Mouse (Mus musculus): ENCODE results near the gene Acvr1b. TPM values are rescaled to one million over a fixed set of nuclear protein-coding genes. Genes with fewer than 3 reads are reported as not detected.

The Acvr1b gene
- total and polyA plus RNA-seq, 3 experiments, result under 0.01 TPM; not detected in 2

GRCm38 (mm10) chr15:101176284-101176680 lies 2.4 kb downstream of the Acvr1b start:
- no peaks in the 10 kb centered on the region for H3K4me1 ChIP-seq (ENCODE audit: insufficient read depth, low read depth, low read length)
- H3K27me3 ChIP-seq (ENCODE audit: insufficient read depth, low read length), result no peaks in the 10 kb centered on the region
- no peak overlapping the region for H3K4me3 ChIP-seq (ENCODE audit: low read depth, low read length)
- no peak for TF ChIP-seq TAL1 (conservative IDR thresholded peaks at IDR 0.05; ENCODE audit: low read depth, low read length)
- no peak for TF ChIP-seq CTCF (IDR thresholded peaks at IDR 0.05; ENCODE audit: low read depth, low read length)
- TF ChIP-seq GATA1 (IDR thresholded peaks at IDR 0.05; ENCODE audit: borderline replicate concordance, low read length), result no peak
- TF ChIP-seq GATA2 (IDR thresholded peaks at IDR 0.05; ENCODE audit: borderline replicate concordance, low read depth, low read length), result no peak
- TF ChIP-seq POLR2AphosphoS5 (IDR thresholded peaks at IDR 0.05; ENCODE audit: insufficient replicate concordance, low read depth, low read length), result no peak
- ATAC-seq (ENCODE audit: extremely low read depth, insufficient number of reproducible peaks, low FRiP score, poor library complexity, severe bottlenecking) (no peak), DNase-seq (ENCODE audit: low spot score) (no peak)
- peaks cover 66% of the 10 kb centered on the region for H3K9me3 ChIP-seq (replicated peaks)
- no peaks in the 10 kb centered on the region for H3K36me3 ChIP-seq (replicated peaks)

DNA sequence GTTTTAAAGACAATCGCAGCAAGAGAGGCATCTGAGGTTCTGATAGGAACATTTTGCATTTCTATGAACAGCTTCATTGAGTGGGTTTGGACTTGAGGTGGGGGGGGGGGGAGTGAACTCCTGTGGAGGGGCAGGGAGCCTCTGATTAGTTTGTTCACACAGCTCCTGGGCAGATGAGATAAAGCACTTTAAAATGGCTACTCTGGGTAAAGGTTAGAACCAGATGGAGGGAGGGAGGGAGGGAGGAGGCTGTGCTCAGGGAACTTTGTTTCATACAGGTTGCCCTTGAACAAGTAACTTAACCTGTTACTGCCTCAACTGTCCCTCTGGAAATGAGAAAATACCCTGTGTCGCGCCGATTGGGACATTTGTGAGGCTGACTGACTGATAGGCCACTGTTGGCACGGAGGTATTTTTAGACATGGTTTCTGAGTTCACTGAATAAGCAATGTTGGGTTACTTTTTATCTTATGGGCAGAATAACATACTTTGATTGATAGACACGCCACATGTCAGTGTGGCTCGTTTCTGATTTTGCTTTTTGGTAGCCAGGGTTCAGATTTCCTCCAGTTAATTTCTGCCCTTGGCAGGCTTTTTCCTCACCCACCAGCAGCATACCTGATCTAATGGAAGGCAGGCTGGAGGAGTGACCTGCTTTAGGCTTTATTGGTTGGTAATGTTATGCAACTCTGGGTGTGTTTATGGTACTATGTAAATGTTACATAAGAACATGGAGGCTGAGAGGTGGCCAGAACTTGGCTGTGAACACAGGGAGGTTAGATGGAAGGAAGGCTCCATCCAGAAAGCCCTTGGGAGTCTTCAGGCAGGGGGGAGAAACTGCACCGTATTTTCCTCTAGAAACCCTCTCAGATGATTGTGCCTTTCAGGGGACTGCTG lies 3.2 kb downstream of the Acvr1b start:
- H3K36me3 ChIP-seq (replicated peaks), result no peaks in the 10 kb centered on the region
- H3K4me3 ChIP-seq (ENCODE audit: low read depth, low read length), result no peak overlapping the region
- DNase-seq (ENCODE audit: low spot score) (no peak), ATAC-seq (ENCODE audit: extremely low read depth, insufficient number of reproducible peaks, low FRiP score, poor library complexity, severe bottlenecking) (no peak)
- H3K27me3 ChIP-seq (ENCODE audit: insufficient read depth, low read length), result no peaks in the 10 kb centered on the region
- peaks cover 63% of the 10 kb centered on the region for H3K9me3 ChIP-seq (replicated peaks)
- TF ChIP-seq CTCF (IDR thresholded peaks at IDR 0.05; ENCODE audit: low read depth, low read length), result no peak
- no peak for TF ChIP-seq TAL1 (conservative IDR thresholded peaks at IDR 0.05; ENCODE audit: low read depth, low read length)
- no peak for TF ChIP-seq POLR2AphosphoS5 (IDR thresholded peaks at IDR 0.05; ENCODE audit: insufficient replicate concordance, low read depth, low read length)
- no peak for TF ChIP-seq GATA1 (IDR thresholded peaks at IDR 0.05; ENCODE audit: borderline replicate concordance, low read length)
- no peak for TF ChIP-seq GATA2 (IDR thresholded peaks at IDR 0.05; ENCODE audit: borderline replicate concordance, low read depth, low read length)
- H3K4me1 ChIP-seq (ENCODE audit: insufficient read depth, low read depth, low read length), result no peaks in the 10 kb centered on the region

DNA sequence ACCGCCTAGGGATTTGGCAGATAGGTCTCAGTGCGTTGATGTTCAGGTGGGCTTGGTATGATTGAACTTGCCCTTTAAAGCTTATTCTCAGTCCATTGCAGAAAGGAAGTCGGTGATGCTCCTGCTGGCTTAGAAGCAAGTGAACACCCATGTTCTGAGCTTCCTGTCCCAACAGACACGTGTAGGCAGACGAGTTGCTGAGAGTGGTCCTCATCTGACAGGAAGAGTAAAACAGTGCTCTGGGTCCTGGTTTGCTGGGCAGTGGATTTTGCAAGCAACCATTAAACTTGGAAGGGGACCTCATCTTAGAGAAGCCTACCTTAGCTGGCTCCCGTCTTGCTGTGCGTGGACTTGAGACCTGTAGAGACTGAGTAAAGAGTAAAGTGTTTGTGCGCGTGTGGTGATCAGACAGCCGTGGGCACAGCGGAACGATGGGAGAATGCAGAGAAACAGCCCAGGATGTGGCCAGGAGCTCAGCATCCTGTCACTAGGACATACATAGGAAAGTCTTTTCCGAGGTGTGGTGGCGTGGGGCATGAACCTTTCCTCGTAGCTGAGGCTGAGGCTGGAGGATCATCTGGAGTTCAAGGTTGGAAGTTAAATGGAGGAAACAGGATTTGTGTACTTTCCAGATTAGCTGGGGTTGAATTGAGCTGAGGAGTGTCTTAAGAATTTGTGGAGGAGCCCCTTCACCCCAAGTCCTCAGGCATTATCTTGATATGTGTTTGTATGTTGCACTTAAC lies 6.7 kb downstream of the Acvr1b start:
- DNase-seq (ENCODE audit: low spot score) (no peak), ATAC-seq (ENCODE audit: extremely low read depth, insufficient number of reproducible peaks, low FRiP score, poor library complexity, severe bottlenecking) (no peak)
- H3K27me3 ChIP-seq (ENCODE audit: insufficient read depth, low read length), result no peaks in the 10 kb centered on the region
- H3K36me3 ChIP-seq (replicated peaks), result no peaks in the 10 kb centered on the region
- H3K9me3 ChIP-seq (replicated peaks), result peaks cover 58% of the 10 kb centered on the region
- H3K4me3 ChIP-seq (ENCODE audit: low read depth, low read length), result no peak overlapping the region
- H3K4me1 ChIP-seq (ENCODE audit: insufficient read depth, low read depth, low read length), result no peaks in the 10 kb centered on the region
- no peak for TF ChIP-seq GATA1 (IDR thresholded peaks at IDR 0.05; ENCODE audit: borderline replicate concordance, low read length)
- no peak for TF ChIP-seq TAL1 (conservative IDR thresholded peaks at IDR 0.05; ENCODE audit: low read depth, low read length)
- no peak for TF ChIP-seq GATA2 (IDR thresholded peaks at IDR 0.05; ENCODE audit: borderline replicate concordance, low read depth, low read length)
- no peak for TF ChIP-seq POLR2AphosphoS5 (IDR thresholded peaks at IDR 0.05; ENCODE audit: insufficient replicate concordance, low read depth, low read length)
- TF ChIP-seq CTCF (IDR thresholded peaks at IDR 0.05; ENCODE audit: low read depth, low read length), result no peak

DNA sequence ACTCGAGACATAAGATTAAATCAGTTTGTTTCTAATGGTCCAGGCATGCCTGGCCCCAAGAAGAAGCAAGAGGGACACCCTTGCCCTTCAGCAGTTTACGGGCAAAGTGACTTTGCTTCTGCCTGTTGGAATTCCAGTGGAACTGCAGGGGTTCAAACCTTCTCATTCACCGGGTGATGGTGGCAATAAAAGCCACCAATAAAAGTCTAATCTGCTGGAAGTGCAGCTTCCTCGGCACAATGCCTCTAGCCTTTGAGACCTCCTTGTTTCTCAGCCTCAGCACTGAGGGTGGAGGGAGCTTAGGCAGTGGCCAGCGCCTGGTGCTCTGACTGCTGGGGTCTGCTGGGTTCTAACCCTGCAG lies 7.2 kb downstream of the Acvr1b start:
- ATAC-seq (ENCODE audit: extremely low read depth, insufficient number of reproducible peaks, low FRiP score, poor library complexity, severe bottlenecking), result no peak
- H3K4me3 ChIP-seq (ENCODE audit: low read depth, low read length), result no peak overlapping the region
- TF ChIP-seq CTCF (IDR thresholded peaks at IDR 0.05; ENCODE audit: low read depth, low read length) (no peak), POLR2AphosphoS5 (IDR thresholded peaks at IDR 0.05; ENCODE audit: insufficient replicate concordance, low read depth, low read length) (no peak), GATA1 (IDR thresholded peaks at IDR 0.05; ENCODE audit: borderline replicate concordance, low read length) (no peak), GATA2 (IDR thresholded peaks at IDR 0.05; ENCODE audit: borderline replicate concordance, low read depth, low read length) (no peak), TAL1 (conservative IDR thresholded peaks at IDR 0.05; ENCODE audit: low read depth, low read length) (no peak)
- H3K4me1 ChIP-seq (ENCODE audit: insufficient read depth, low read depth, low read length), result no peaks in the 10 kb centered on the region
- no peak for DNase-seq (ENCODE audit: low spot score)
- peaks cover 58% of the 10 kb centered on the region for H3K9me3 ChIP-seq (replicated peaks)
- H3K27me3 ChIP-seq (ENCODE audit: insufficient read depth, low read length), result no peaks in the 10 kb centered on the region
- no peaks in the 10 kb centered on the region for H3K36me3 ChIP-seq (replicated peaks)

- no peak for TF ChIP-seq GATA2 (IDR thresholded peaks at IDR 0.05; ENCODE audit: borderline replicate concordance, low read depth, low read length)
- Histone ChIP-seq H3K36me3 (replicated peaks) (no peaks in the 10 kb centered on the region), H3K4me3 (ENCODE audit: low read depth, low read length) (no peak overlapping the region), H3K9me3 (replicated peaks) (peaks cover 62% of the 10 kb centered on the region), H3K27me3 (ENCODE audit: insufficient read depth, low read length) (no peaks in the 10 kb centered on the region), H3K4me1 (ENCODE audit: insufficient read depth, low read depth, low read length) (no peaks in the 10 kb centered on the region)
- no peak for DNase-seq (ENCODE audit: low spot score)
- ATAC-seq (ENCODE audit: extremely low read depth, insufficient number of reproducible peaks, low FRiP score, poor library complexity, severe bottlenecking), result no peak
These were observed 7.6 kb downstream of the Acvr1b start for GRCm38 (mm10) chr15:101181500-101181899.

GRCm38 (mm10) chr15:101182676-101183075 lies 8.8 kb downstream of the Acvr1b start:
- TF ChIP-seq TAL1 (conservative IDR thresholded peaks at IDR 0.05; ENCODE audit: low read depth, low read length) (no peak), CTCF (IDR thresholded peaks at IDR 0.05; ENCODE audit: low read depth, low read length) (no peak), GATA1 (IDR thresholded peaks at IDR 0.05; ENCODE audit: borderline replicate concordance, low read length) (no peak), POLR2AphosphoS5 (IDR thresholded peaks at IDR 0.05; ENCODE audit: insufficient replicate concordance, low read depth, low read length) (no peak), GATA2 (IDR thresholded peaks at IDR 0.05; ENCODE audit: borderline replicate concordance, low read depth, low read length) (no peak)
- H3K9me3 ChIP-seq (replicated peaks), result peaks cover 72% of the 10 kb centered on the region
- H3K27me3 ChIP-seq (ENCODE audit: insufficient read depth, low read length), result no peaks in the 10 kb centered on the region
- H3K4me3 ChIP-seq (ENCODE audit: low read depth, low read length), result no peak overlapping the region
- H3K36me3 ChIP-seq (replicated peaks), result no peaks in the 10 kb centered on the region
- no peaks in the 10 kb centered on the region for H3K4me1 ChIP-seq (ENCODE audit: insufficient read depth, low read depth, low read length)
- DNase-seq (ENCODE audit: low spot score), result no peak
- no peak for ATAC-seq (ENCODE audit: extremely low read depth, insufficient number of reproducible peaks, low FRiP score, poor library complexity, severe bottlenecking)
